Mouse (Mus musculus): ENCODE measurements at regions not wholly inside any gene's neighbourhood (a gene's known extent, or its start where the extent isn't known, plus 50 kb on each side); places are given as distances from the start of the nearest gene placed in this dataset.

DNA sequence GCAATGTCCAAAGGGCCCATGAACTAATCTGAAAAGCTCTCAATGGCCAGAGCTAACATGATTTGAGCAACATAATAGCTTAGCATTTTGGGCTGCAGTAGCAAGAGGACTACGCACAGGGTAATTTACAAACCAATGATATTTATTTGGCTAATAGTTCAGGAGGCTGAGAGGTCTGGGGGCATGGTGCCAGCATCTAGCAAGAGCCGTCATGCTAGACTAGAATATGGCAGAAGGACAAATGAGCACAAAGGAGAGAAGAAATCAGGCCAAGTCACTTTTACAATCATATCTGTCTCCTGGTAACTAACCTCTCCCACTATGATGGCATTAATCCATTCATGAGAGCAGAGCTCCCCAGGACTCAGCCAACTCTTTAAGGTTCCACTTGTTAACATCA, 532.6 kb upstream of the Arid1b start:
- TF ChIP-seq CTCF (IDR thresholded peaks at IDR 0.05; ENCODE audit: low read depth) = no peak
- no peak for TF ChIP-seq EP300 (optimal IDR thresholded peaks at IDR 0.05)
